Mouse (Mus musculus): Measurements from ENCODE around the gene Rilp. TPM values are rescaled to one million over a fixed set of nuclear protein-coding genes. Genes with fewer than 3 reads are reported as not detected.
A peak's percentile ranks its signal among the peaks of the same experiment; 100 is the strongest.

The Rilp gene
- polyA plus RNA-seq, 1 experiment: not detected

DNA sequence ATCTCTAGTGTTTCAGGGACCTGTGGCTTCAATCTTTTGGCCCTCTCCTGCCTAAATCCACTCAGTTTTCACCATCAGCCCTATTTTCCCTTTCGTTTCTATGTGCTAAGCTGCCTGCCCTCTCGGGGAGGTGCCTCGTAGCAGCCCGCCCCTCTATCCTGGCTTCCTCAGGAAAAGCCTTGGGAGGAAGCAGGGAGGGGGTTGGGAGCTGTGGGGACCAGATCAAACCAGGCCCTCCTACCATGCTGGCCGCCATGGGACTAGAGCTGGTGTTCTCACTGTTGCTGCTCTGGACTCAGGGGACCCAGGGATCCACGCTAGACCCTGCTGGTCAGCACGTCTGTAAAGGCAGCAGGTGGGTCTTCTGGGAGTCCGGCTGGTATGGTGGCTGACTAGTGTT lies 3.4 kb downstream of the Rilp start, which contains the start of gene Scarf1:
TSS of gene Scarf1 (plus strand) at position 205 of the 400 bp plus-strand sequence.
- TF ChIP-seq CTCF (IDR thresholded peaks at IDR 0.05; ENCODE audit: insufficient read depth, low read depth, low read length) (no peak), POLR2A (IDR thresholded peaks at IDR 0.05; ENCODE audit: insufficient read depth, low read depth, low read length) (no peak)
- H3K27ac ChIP-seq (ENCODE audit: insufficient read depth, low read depth, low read length): no peak within 1 kb of the TSS
- peak within 1 kb of the TSS; percentile 9; the same call in 1 of the 2 replicates for H3K4me3 ChIP-seq (ENCODE audit: insufficient read depth, low read depth, low read length)
- WGBS: 70% methylated on average over 8 of the region's 8 CpGs
- H3K4me1 ChIP-seq (ENCODE audit: control insufficient read depth, insufficient read depth, low read length): peaks cover 15% of the 10 kb centered on the region

GRCm38 (mm10) chr11:75515186-75515585 lies 5.3 kb downstream of the Rilp start:
- 96% methylated on average over 25 of the region's 25 CpGs for WGBS
- Histone ChIP-seq H3K4me1 (ENCODE audit: control insufficient read depth, insufficient read depth, low read length) (peaks cover 6% of the 10 kb centered on the region), H3K27ac (ENCODE audit: insufficient read depth, low read depth, low read length) (no peak overlapping the region), H3K4me3 (ENCODE audit: insufficient read depth, low read depth, low read length) (no peak overlapping the region)
- TF ChIP-seq POLR2A (IDR thresholded peaks at IDR 0.05; ENCODE audit: insufficient read depth, low read depth, low read length): no peak
- no peak for TF ChIP-seq CTCF (IDR thresholded peaks at IDR 0.05; ENCODE audit: insufficient read depth, low read depth, low read length)

DNA sequence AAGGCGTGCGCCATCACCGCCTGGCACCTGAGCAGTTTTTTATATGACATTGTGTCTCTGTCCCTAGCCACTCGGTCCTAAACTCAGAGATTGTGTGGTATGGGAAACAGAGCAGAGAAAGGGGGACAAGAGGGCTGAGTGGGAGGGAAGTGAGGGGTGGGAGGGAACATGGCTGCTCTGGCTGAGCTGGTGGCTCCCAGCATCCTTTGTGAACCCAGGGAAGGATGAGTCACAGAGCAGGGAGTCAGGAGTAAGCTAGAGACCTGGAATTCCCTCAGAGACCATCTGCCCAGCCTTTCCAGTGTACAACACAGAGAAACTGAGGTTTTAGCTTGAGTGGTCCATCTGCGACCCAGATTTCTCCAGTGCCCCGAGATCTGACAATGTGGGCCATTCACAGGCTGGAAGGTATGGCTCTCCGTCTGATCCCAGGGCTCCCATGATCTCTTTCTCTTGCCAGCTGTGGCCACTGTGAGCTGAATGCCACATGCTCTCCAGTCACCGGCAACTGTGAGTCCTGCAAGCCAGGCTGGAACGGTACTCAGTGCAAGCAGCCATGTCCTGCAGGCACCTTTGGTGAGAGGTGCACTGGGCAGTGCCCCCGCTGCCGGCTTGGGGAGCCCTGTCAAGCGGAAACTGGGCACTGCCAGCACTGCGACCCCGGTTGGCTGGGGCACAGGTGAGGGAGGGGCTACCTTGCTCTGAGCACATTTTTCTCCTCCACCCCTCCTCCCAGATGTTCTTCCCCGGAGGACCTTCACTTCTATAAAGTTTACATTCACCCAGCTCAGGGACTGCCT lies 10.1 kb downstream of the Rilp start:
- Histone ChIP-seq H3K27ac (ENCODE audit: insufficient read depth, low read depth, low read length) (no peak overlapping the region), H3K4me3 (ENCODE audit: insufficient read depth, low read depth, low read length) (no peak overlapping the region), H3K4me1 (ENCODE audit: control insufficient read depth, insufficient read depth, low read length) (peaks cover 7% of the 10 kb centered on the region)
- TF ChIP-seq POLR2A (IDR thresholded peaks at IDR 0.05; ENCODE audit: insufficient read depth, low read depth, low read length): no peak
- TF ChIP-seq CTCF (IDR thresholded peaks at IDR 0.05; ENCODE audit: insufficient read depth, low read depth, low read length): no peak
- WGBS: 69% methylated on average over 15 of the region's 15 CpGs

GRCm38 (mm10) chr11:75521609-75522008 lies 11.7 kb downstream of the Rilp start:
- Histone ChIP-seq H3K4me1 (ENCODE audit: control insufficient read depth, insufficient read depth, low read length) (peaks cover 7% of the 10 kb centered on the region), H3K27ac (ENCODE audit: insufficient read depth, low read depth, low read length) (no peak overlapping the region), H3K4me3 (ENCODE audit: insufficient read depth, low read depth, low read length) (no peak overlapping the region)
- WGBS: 83% methylated on average over 4 of the region's 4 CpGs
- TF ChIP-seq POLR2A (IDR thresholded peaks at IDR 0.05; ENCODE audit: insufficient read depth, low read depth, low read length) (no peak), CTCF (IDR thresholded peaks at IDR 0.05; ENCODE audit: insufficient read depth, low read depth, low read length) (no peak)

DNA sequence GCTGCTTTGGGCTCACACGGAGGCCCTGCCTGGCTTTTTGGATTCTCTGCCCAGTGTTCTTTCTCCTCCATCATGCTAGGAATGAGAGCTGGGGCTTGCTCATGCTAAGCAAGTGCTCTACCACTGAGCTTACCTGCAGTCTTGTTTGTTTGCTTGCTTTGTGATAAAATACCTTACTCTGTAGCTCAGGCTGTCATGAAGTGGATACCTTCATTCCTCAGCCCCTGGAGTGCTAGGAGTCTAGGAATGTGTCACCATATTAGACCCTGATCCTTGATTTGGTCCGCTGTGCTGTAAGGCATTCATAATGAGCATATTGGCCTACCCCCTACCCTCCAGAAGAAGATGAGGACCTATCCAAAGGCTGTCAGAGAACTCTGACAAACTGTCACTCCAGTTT lies 12.9 kb downstream of the Rilp start:
- Histone ChIP-seq H3K4me3 (ENCODE audit: insufficient read depth, low read depth, low read length) (no peak overlapping the region), H3K4me1 (ENCODE audit: control insufficient read depth, insufficient read depth, low read length) (peaks cover 7% of the 10 kb centered on the region), H3K27ac (ENCODE audit: insufficient read depth, low read depth, low read length) (no peak overlapping the region)
- TF ChIP-seq POLR2A (IDR thresholded peaks at IDR 0.05; ENCODE audit: insufficient read depth, low read depth, low read length): no peak
- no peak for TF ChIP-seq CTCF (IDR thresholded peaks at IDR 0.05; ENCODE audit: insufficient read depth, low read depth, low read length)
- WGBS: 91% methylated on average over 2 of the region's 2 CpGs

DNA sequence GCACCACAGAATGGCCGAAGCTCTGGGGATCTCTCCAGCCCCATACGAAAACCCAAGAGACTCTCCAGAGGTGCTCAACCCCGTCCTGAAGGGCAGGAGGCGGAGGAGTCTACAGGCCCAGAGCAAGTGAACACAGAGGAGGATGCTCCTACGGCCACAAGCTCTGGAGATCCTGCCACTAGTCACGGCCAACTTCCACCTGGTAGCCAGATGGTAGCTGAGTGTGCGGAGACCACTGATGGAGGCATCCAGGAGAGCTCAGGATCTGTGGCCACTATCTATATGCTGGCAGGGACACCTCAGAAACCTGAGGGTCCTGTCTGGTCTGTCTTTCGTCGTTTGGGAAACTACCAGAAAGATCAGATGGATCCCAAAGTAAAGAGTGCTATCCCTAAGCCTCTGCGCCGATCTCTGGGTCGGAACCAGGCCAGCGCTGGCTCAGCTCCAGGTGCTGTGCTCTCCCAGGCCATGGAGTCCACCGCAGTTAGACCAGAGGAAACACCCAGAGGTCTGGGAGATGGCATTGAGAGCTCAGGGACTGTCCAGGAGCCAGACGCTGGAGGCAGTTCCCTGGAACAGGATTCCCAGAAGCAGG lies 15.7 kb downstream of the Rilp start:
- no peak overlapping the region for H3K4me3 ChIP-seq (ENCODE audit: insufficient read depth, low read depth, low read length)
- TF ChIP-seq POLR2A (IDR thresholded peaks at IDR 0.05; ENCODE audit: insufficient read depth, low read depth, low read length) (no peak), CTCF (IDR thresholded peaks at IDR 0.05; ENCODE audit: insufficient read depth, low read depth, low read length) (no peak)
- H3K4me1 ChIP-seq (ENCODE audit: control insufficient read depth, insufficient read depth, low read length): no peaks in the 10 kb centered on the region
- WGBS: 84% methylated on average over 15 of the region's 15 CpGs
- no peak overlapping the region for H3K27ac ChIP-seq (ENCODE audit: insufficient read depth, low read depth, low read length)

DNA sequence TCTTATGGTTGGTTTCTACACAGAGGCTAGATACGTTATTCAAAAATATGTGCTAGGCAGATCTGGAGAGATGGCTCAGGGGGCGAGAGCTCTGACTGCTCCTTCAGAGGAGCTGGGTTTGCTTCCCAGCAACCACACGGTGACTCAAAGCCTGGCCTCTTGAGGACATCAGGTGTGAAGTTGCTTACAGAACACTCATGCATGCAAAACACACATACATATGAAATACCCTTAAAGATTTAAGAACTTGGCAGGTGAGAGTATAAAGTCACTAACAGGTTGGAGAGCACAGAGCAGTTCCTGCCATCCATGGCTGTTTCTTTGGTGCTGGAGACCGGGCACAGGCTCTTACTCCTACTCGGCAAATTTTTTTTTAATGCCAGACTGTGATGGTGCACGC lies 17.0 kb downstream of the Rilp start:
- no peak for TF ChIP-seq POLR2A (IDR thresholded peaks at IDR 0.05; ENCODE audit: insufficient read depth, low read depth, low read length)
- no peak for TF ChIP-seq CTCF (IDR thresholded peaks at IDR 0.05; ENCODE audit: insufficient read depth, low read depth, low read length)
- WGBS: 88% methylated on average over 6 of the region's 6 CpGs
- H3K27ac ChIP-seq (ENCODE audit: insufficient read depth, low read depth, low read length): no peak overlapping the region

DNA sequence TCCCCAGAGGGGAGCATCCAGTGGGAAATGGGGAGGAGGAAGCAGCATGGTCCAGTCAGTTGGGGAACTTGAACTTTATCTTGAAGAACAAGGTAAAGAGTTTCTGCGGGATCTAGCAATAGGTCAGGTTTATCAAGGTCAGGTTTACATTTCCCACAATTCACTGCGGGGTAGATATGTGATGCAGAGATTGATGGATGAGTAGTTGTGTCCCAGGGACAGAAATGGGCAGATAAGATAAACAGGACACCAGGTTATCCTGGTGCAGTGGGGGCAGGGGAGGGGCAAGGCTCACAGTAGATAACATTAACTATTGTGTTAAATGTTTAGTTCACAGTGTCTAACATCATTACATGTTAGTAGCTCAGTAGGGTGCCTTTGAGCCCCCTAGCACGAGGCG lies 19.9 kb downstream of the Rilp start:
- TF ChIP-seq CTCF (IDR thresholded peaks at IDR 0.05; ENCODE audit: insufficient read depth, low read depth, low read length): no peak
- TF ChIP-seq POLR2A (IDR thresholded peaks at IDR 0.05; ENCODE audit: insufficient read depth, low read depth, low read length): no peak
- Histone ChIP-seq H3K4me1 (ENCODE audit: control insufficient read depth, insufficient read depth, low read length) (peaks cover 3% of the 10 kb centered on the region; the same call in 1 of the 2 replicates), H3K27ac (ENCODE audit: insufficient read depth, low read depth, low read length) (no peak overlapping the region), H3K4me3 (ENCODE audit: insufficient read depth, low read depth, low read length) (no peak overlapping the region)
- 53% methylated on average over 4 of the region's 4 CpGs for WGBS

More for the DNA sequence above, 17.0 kb downstream of the Rilp start:
- Histone ChIP-seq H3K4me3 (ENCODE audit: insufficient read depth, low read depth, low read length) (no peak overlapping the region), H3K4me1 (ENCODE audit: control insufficient read depth, insufficient read depth, low read length) (no peaks in the 10 kb centered on the region)

- H3K4me1 ChIP-seq (ENCODE audit: control insufficient read depth, insufficient read depth, low read length): peaks cover 8% of the 10 kb centered on the region; the same call in 1 of the 2 replicates
- H3K4me3 ChIP-seq (ENCODE audit: insufficient read depth, low read depth, low read length): peak overlapping the region; percentile 75
- H3K27ac ChIP-seq (ENCODE audit: insufficient read depth, low read depth, low read length): peak overlapping the region; percentile 83
- no peak for TF ChIP-seq POLR2A (IDR thresholded peaks at IDR 0.05; ENCODE audit: insufficient read depth, low read depth, low read length)
- TF ChIP-seq CTCF (IDR thresholded peaks at IDR 0.05; ENCODE audit: insufficient read depth, low read depth, low read length): peak; percentile 87
- WGBS: under 1% methylated on average over 10 of the region's 10 CpGs
Measured at GRCm38 (mm10) chr11:75530325-75530724, 20.4 kb downstream of the Rilp start.
